Mouse (Mus musculus) intestine, postnatal 0 days (tissue): ENCODE measurements at regions not wholly inside any gene's neighbourhood (a gene's known extent, or its start where the extent isn't known, plus 50 kb on each side); places are given as distances from the start of the nearest gene placed in this dataset.

Experiments used
- ATAC-seq: fragments of 200-750 bp; cut with Nextera tagmentation; 2 replicates; pipeline ENCODE4 v1.8.0; 2017; ENCODE audit warnings: mild to moderate bottlenecking, moderate TSS enrichment, moderate library complexity
- H3K27ac ChIP-seq: fragments of 300-500 bp; sonication (generic); 2 replicates; pipeline ENCODE4 v1.5.1; 2014; ENCODE audit warnings: mild to moderate bottlenecking, low read depth, low read length, moderate library complexity
- H3K27me3 ChIP-seq: fragments of 300-500 bp; sonication (generic); replicated peaks from 2 replicates; pipeline ENCODE4 v1.6.1; 2014; ENCODE audit warnings: low read length, mixed read lengths; ENCODE audit not compliant: control insufficient read depth, insufficient read depth
- H3K36me3 ChIP-seq: fragments of 300-500 bp; sonication (generic); 2 replicates; pipeline ENCODE4 v1.6.1; 2014; ENCODE audit warnings: mild to moderate bottlenecking, moderate library complexity; ENCODE audit not compliant: control insufficient read depth, insufficient read depth
- H3K4me1 ChIP-seq: fragments of 300-500 bp; sonication (generic); replicated peaks from 2 replicates; pipeline ENCODE4 v1.6.1; 2014; ENCODE audit warnings: antibody characterized with exemption, low read length, mixed read lengths; ENCODE audit not compliant: control insufficient read depth, insufficient read depth
- H3K4me2 ChIP-seq: fragments of 300-500 bp; sonication (generic); replicated peaks from 2 replicates; pipeline ENCODE4 v1.6.1; 2014; ENCODE audit warnings: low read depth, mild to moderate bottlenecking, moderate library complexity
- H3K4me3 ChIP-seq: fragments of 300-500 bp; sonication (generic); 2 replicates; pipeline ENCODE4 v1.5.1; 2014; ENCODE audit warnings: low read depth, low read length
- H3K9ac ChIP-seq: fragments of 300-500 bp; sonication (generic); 2 replicates; pipeline ENCODE4 v1.6.1; 2014; ENCODE audit warnings: mild to moderate bottlenecking, low read depth, low read length
- H3K9me3 ChIP-seq: fragments of 300-500 bp; sonication (generic); 2 replicates; pipeline ENCODE4 v1.6.1; 2016; ENCODE audit warnings: mixed run types; ENCODE audit not compliant: control insufficient read depth
- CTCF ChIP-seq: sonication (generic); IDR thresholded peaks from 2 replicates; pipeline ENCODE4 v1.5.1; 2016; ENCODE audit warnings: low read depth, mild to moderate bottlenecking, control low read depth, antibody characterized with exemption, moderate library complexity
- WGBS: fragments of 180-500 bp; shearing (Covaris S2); extraction: QIAGEN DNeasy Blood & Tissue Kit; methylation state at CpG from one replicate; pipeline ENCODE4 v1.1.7; 2014; 5-methylcytosine and 5-hydroxymethylcytosine counted together

GRCm38 (mm10) chr7:116607628-116608225, 103.6 kb downstream of the Nucb2 start:
- H3K36me3 ChIP-seq: no peaks in the 10 kb centered on the region
- no peak overlapping the region for H3K9ac ChIP-seq
- H3K4me3 ChIP-seq: peak overlapping the region; percentile 26
- H3K27ac ChIP-seq: no peak overlapping the region
- H3K9me3 ChIP-seq: no peaks in the 10 kb centered on the region
- peak overlapping the region; percentile 63 for H3K4me2 ChIP-seq
- no peak for ATAC-seq
- TF ChIP-seq CTCF: no peak
- H3K4me1 ChIP-seq: no peaks in the 10 kb centered on the region
- H3K27me3 ChIP-seq: no peaks in the 10 kb centered on the region
- WGBS: 6% methylated on average over 15 of the region's 15 CpGs

DNA sequence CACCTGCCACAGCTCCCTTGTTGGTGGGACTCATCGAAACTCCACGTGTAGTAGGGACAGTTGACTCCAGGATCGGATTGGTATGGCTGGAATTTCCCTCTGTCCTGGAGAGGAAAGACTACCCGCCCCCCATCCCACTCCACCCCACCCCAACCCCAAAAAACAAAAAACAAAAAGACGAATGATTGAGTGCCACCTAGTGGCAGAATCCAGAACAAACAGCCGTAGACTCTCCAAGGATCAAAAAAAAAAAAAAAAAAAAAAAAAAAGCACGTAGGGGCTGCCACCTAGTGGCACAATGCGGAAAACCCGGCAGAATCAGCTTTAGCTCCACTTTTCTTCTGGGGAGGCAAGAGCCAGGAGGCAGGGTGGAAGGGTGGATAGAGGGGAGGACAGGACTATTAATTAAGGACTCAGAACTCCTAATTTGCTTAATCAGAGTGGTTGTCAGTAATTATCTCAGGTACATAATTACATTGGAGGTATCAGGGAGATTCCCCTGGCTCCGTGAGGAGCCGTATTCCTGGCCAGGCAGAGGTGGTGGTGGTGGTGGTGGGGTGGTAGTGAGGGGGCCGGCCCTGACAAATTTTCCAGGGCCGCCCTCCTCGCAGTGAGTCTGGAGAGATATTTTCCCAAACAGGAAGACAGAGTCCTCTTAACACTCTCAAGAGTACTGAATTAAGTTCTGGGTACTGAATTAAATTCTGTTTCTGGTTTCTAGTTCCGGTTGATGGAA, 104.3 kb downstream of the Nucb2 start:
- TF ChIP-seq CTCF: peak; percentile 83
- H3K9ac ChIP-seq: no peak overlapping the region

GRCm38 (mm10) chr7:116609406-116609805, 105.2 kb downstream of the Nucb2 start:
- H3K4me2 ChIP-seq: no peak overlapping the region
- H3K36me3 ChIP-seq: no peaks in the 10 kb centered on the region
- H3K27me3 ChIP-seq: no peaks in the 10 kb centered on the region
- no peaks in the 10 kb centered on the region for H3K9me3 ChIP-seq
- no peak overlapping the region for H3K9ac ChIP-seq
- ATAC-seq: no peak
- H3K4me1 ChIP-seq: no peaks in the 10 kb centered on the region
- no peak overlapping the region for H3K27ac ChIP-seq
- TF ChIP-seq CTCF: no peak
- no peak overlapping the region for H3K4me3 ChIP-seq
- 45% methylated on average over 6 of the region's 6 CpGs for WGBS

More for the DNA sequence above, 104.3 kb downstream of the Nucb2 start:
- Histone ChIP-seq H3K36me3 (no peaks in the 10 kb centered on the region), H3K27ac (no peak overlapping the region), H3K4me1 (no peaks in the 10 kb centered on the region), H3K9me3 (no peaks in the 10 kb centered on the region), H3K4me2 (peak overlapping the region; percentile 63), H3K27me3 (no peaks in the 10 kb centered on the region), H3K4me3 (peak overlapping the region; percentile 26)
- ATAC-seq: peak; percentile 9; the same call in 1 of the 2 replicates
- WGBS: 26% methylated on average over 15 of the region's 15 CpGs

DNA sequence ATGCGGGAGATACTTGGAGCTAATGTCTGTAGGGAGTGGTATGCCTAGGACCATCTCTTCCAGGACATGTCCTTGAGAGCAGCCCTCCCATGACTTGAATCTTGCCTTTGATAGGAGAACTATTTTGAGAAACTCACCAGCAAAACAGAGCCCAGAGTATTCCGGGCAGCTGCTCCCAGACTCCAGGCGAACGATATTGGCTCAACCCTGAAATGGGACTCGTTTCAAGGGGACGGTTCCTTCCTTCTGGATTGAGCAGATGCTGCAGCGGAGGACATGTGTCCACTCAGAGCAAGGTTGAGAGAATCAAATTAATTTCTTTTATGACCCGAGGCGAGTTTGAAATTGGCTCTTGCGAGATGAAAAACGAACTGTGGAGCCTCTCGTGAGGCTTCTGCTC, 105.7 kb downstream of the Nucb2 start:
- Histone ChIP-seq H3K4me1 (no peaks in the 10 kb centered on the region), H3K9ac (no peak overlapping the region), H3K9me3 (no peaks in the 10 kb centered on the region), H3K27ac (no peak overlapping the region), H3K4me3 (no peak overlapping the region), H3K36me3 (no peaks in the 10 kb centered on the region), H3K27me3 (no peaks in the 10 kb centered on the region), H3K4me2 (no peak overlapping the region)
- no peak for TF ChIP-seq CTCF
- no peak for ATAC-seq
- 82% methylated on average over 12 of the region's 12 CpGs for WGBS

DNA sequence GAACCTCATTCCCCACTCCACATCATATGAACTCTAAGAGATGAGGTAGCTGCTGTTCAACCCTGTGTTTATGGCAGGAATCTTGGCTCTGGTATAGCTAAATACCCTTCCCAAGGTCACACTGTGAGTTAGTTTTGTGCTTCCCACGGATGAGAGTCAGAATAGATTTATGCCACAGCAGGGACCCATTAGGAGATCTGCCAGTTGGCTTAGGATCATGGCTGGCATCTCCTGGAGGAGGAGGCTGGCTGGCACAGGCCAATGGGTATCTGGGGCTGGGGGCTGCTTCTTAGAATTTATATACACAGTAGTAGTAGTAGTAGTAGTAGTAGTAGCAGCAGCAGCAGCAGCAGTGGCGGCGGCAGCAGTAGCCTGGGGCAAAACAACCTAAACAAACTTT, 111.8 kb downstream of the Nucb2 start:
- Histone ChIP-seq H3K27ac (no peak overlapping the region), H3K9ac (no peak overlapping the region), H3K27me3 (no peaks in the 10 kb centered on the region), H3K4me3 (no peak overlapping the region), H3K9me3 (no peaks in the 10 kb centered on the region), H3K4me2 (no peak overlapping the region), H3K4me1 (no peaks in the 10 kb centered on the region), H3K36me3 (no peaks in the 10 kb centered on the region)
- WGBS: 68% methylated on average over 3 of the region's 3 CpGs
- no peak for TF ChIP-seq CTCF
- ATAC-seq: no peak

DNA sequence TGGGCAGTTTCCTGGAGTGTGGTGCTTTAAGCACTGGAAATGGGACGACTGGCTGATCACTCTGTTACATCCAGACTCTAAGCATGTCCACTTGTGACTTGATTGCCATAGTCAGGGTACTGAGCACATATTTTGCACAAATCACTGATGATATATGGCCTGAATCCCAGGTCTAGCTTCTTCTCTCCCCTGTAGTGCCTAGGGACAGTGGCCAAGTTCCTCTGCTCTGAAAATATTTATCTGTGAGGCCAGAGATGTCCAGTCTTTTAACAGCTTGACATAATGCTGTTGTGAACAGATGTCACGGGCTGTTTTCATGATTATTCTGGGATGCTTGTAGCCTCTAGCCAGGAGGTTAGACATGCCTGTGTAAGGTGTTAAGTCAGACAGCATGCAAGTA, 115.5 kb downstream of the Nucb2 start:
- no peaks in the 10 kb centered on the region for H3K27me3 ChIP-seq
- H3K4me3 ChIP-seq: no peak overlapping the region
- 66% methylated on average over 2 of the region's 2 CpGs for WGBS
- no peak overlapping the region for H3K9ac ChIP-seq
- no peak overlapping the region for H3K27ac ChIP-seq
- H3K9me3 ChIP-seq: no peaks in the 10 kb centered on the region
- no peak for ATAC-seq
- TF ChIP-seq CTCF: no peak
- no peak overlapping the region for H3K4me2 ChIP-seq
- H3K36me3 ChIP-seq: no peaks in the 10 kb centered on the region
- H3K4me1 ChIP-seq: no peaks in the 10 kb centered on the region
